Mouse (Mus musculus): ENCODE results near the gene Large1. TPM values are rescaled to one million over a fixed set of nuclear protein-coding genes. Genes with fewer than 3 reads are reported as not detected.

Large1 gene
- polyA plus RNA-seq, 1 experiment from 2014 or later: 13.8 TPM

DNA sequence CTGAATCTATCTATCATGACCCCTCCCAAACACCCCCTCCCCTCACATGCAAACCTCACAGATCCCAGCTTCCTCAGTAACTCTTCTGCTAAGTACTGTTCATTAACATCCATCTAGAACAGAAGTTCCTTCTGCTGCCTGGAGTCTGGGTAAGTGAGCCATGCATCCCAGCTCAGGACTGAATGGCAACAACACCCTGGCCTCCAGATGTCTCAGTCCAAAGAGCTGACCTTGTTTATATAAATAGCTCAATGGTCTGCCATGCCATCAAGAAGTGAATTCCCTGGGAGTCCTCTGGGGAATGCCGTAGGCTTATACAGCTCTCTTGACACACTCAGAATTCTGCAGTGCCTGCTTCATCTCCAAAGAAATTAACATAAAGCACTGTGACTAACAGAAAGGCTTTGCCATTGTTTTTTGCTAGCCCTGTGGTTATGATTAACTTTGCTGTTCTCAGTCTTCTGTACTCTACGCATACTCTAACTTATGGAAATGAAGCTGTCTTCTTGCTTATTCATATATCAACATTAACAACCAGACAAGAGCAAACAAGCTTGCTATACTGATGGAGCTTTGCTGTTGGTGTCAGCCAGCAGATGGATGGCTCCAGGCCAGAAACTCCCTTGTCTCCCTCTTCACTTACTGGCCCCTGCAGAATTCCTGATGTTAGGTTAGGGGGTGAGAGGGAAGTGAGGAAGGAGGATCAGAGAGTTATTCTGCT, 434.0 kb downstream of the Large1 start:
- H3K36me3 ChIP-seq: no peaks in the 10 kb centered on the region
- H3K9ac ChIP-seq: no peak overlapping the region
- ATAC-seq (ENCODE audit: low FRiP score): peak; percentile 82
- no peak overlapping the region for H3K4me2 ChIP-seq (replicated peaks)
- WGBS: 45% methylated on average over 2 of the region's 2 CpGs
- H3K9me3 ChIP-seq (replicated peaks): no peaks in the 10 kb centered on the region
- H3K27ac ChIP-seq: peak overlapping the region; percentile 25; the same call in 1 of the 2 replicates
- H3K4me3 ChIP-seq: no peak overlapping the region
- no peaks in the 10 kb centered on the region for H3K27me3 ChIP-seq
- peaks cover 11% of the 10 kb centered on the region for H3K4me1 ChIP-seq

DNA sequence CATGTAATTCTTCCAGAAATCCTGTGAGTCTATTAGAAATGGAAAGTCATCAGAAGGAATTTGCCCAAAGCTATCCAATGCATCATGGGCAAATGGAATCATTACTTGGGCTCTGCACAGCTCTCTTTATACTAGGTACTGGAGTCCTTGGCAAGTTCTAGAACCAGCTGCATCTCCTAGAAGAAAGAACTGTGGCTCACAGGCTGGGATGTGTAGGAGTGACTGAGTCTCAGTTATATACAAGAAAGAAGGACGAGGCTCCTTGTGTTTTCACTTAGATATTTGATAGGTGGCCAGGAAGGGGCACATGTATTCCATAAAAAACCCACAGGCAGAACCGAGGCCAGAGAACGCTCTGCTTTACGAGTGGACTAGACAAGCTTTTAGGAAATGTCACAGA, 447.8 kb downstream of the Large1 start:
- ATAC-seq (ENCODE audit: low FRiP score): no peak
- WGBS: 87% methylated on average over 4 of the region's 4 CpGs

GRCm38 (mm10) chr8:72901591-72901990, 451.7 kb downstream of the Large1 start:
- no peak overlapping the region for H3K9ac ChIP-seq

More for the DNA sequence above, 447.8 kb downstream of the Large1 start:
- Histone ChIP-seq H3K27me3 (no peaks in the 10 kb centered on the region), H3K27ac (no peak overlapping the region), H3K36me3 (no peaks in the 10 kb centered on the region), H3K4me2 (replicated peaks) (no peak overlapping the region), H3K4me1 (no peaks in the 10 kb centered on the region), H3K9me3 (replicated peaks) (no peaks in the 10 kb centered on the region), H3K9ac (no peak overlapping the region), H3K4me3 (no peak overlapping the region)

DNA sequence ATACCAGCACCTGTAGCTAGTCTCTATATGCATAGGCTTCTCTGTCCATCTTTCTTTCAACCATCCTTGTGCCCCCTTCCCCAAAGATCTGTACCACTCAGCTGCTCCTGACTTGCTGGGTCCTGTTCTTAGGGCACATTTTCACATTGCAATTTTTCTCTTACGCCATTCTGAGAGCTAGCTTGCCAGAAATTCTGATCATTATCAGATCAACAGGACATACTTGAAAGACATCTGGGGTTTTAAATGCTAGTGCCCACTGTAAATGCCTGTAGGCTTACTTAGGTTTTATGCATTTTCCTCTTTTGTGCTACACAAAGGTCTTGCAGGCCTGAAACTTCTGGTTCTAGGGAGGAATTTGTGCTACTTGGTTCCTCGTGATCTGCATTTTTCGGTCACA, 454.0 kb downstream of the Large1 start:
- ATAC-seq (ENCODE audit: low FRiP score): no peak
- 94% methylated on average over 3 of the region's 3 CpGs for WGBS
- no peak overlapping the region for H3K9ac ChIP-seq

More at GRCm38 (mm10) chr8:72901591-72901990, 451.7 kb downstream of the Large1 start:
- Histone ChIP-seq H3K4me1 (no peaks in the 10 kb centered on the region), H3K9me3 (replicated peaks) (no peaks in the 10 kb centered on the region), H3K4me2 (replicated peaks) (no peak overlapping the region), H3K36me3 (no peaks in the 10 kb centered on the region), H3K27me3 (no peaks in the 10 kb centered on the region), H3K27ac (no peak overlapping the region), H3K4me3 (no peak overlapping the region)
- no peak for ATAC-seq (ENCODE audit: low FRiP score)
- 92% methylated on average over 6 of the region's 6 CpGs for whole genome bisulfite sequencing

GRCm38 (mm10) chr8:72883033-72883432, 470.3 kb downstream of the Large1 start:
- no peak overlapping the region for H3K4me3 ChIP-seq
- no peaks in the 10 kb centered on the region for H3K4me1 ChIP-seq
- H3K36me3 ChIP-seq: peaks cover 11% of the 10 kb centered on the region; the same call in 1 of the 2 replicates
- no peaks in the 10 kb centered on the region for H3K27me3 ChIP-seq
- H3K27ac ChIP-seq: no peak overlapping the region
- no peak overlapping the region for H3K4me2 ChIP-seq (replicated peaks)
- H3K9ac ChIP-seq: no peak overlapping the region
- WGBS: 91% methylated on average over 2 of the region's 2 CpGs
- ATAC-seq (ENCODE audit: low FRiP score): no peak
- H3K9me3 ChIP-seq (replicated peaks): no peaks in the 10 kb centered on the region

More for the DNA sequence above, 454.0 kb downstream of the Large1 start:
- H3K4me1 ChIP-seq: no peaks in the 10 kb centered on the region
- no peaks in the 10 kb centered on the region for H3K36me3 ChIP-seq
- no peak overlapping the region for H3K4me3 ChIP-seq
- no peaks in the 10 kb centered on the region for H3K9me3 ChIP-seq (replicated peaks)
- no peaks in the 10 kb centered on the region for H3K27me3 ChIP-seq
- no peak overlapping the region for H3K4me2 ChIP-seq (replicated peaks)
- H3K27ac ChIP-seq: no peak overlapping the region

GRCm38 (mm10) chr8:72873411-72873810, 479.9 kb downstream of the Large1 start:
- no peak overlapping the region for H3K4me3 ChIP-seq
- H3K4me2 ChIP-seq (replicated peaks): no peak overlapping the region
- 87% methylated on average over 2 of the region's 2 CpGs for WGBS
- no peak overlapping the region for H3K9ac ChIP-seq
- no peaks in the 10 kb centered on the region for H3K27me3 ChIP-seq
- H3K4me1 ChIP-seq: no peaks in the 10 kb centered on the region
- ATAC-seq (ENCODE audit: low FRiP score): no peak
- H3K27ac ChIP-seq: no peak overlapping the region
- H3K36me3 ChIP-seq: no peaks in the 10 kb centered on the region
- H3K9me3 ChIP-seq (replicated peaks): no peaks in the 10 kb centered on the region

DNA sequence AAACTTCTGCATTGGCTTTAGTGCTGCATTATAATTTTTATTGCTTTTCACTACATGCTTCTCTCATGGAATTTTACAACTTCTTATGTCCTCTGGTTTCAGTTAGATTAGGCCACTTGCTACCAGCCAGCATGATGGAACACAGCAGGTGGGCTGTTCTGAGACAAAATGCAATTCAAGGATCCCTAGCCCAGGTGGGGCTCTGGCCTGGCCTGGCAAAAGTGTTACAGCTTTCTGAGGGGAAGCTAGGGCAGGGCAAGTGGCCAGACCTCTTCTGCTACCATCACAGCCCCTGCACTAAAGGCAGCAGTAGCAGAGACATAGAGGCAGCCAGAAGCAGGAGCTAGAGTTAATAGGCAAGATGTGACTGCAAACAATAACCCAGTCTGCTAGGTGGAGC, 506.5 kb downstream of the Large1 start:
- Histone ChIP-seq H3K27me3 (no peaks in the 10 kb centered on the region), H3K36me3 (peaks cover 15% of the 10 kb centered on the region), H3K4me1 (no peaks in the 10 kb centered on the region), H3K4me3 (no peak overlapping the region), H3K4me2 (replicated peaks) (no peak overlapping the region), H3K9ac (no peak overlapping the region), H3K27ac (no peak overlapping the region), H3K9me3 (replicated peaks) (no peaks in the 10 kb centered on the region)
- ATAC-seq (ENCODE audit: low FRiP score): no peak

DNA sequence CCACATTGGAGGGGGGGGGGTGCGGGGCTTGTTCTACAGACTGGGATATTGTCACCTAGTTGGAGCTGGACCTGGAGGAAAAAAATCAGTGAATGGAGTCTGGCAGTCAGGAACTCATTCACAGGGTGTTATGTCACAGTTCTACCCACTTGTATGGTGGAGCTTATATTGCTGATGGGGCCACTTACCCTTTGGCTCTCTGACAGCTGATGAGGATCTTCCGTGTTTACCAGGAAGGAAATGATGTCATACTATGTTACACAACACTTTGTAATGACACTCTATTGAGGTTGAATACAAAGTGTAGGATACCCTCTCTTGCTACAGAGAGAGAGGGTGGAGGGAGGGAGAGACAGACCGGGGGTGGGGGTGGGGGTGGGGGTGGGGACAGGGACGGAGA, 517.5 kb downstream of the Large1 start:
- Histone ChIP-seq H3K9ac (no peak overlapping the region), H3K4me1 (no peaks in the 10 kb centered on the region), H3K27me3 (no peaks in the 10 kb centered on the region), H3K36me3 (peaks cover 17% of the 10 kb centered on the region), H3K4me2 (replicated peaks) (no peak overlapping the region), H3K9me3 (replicated peaks) (no peaks in the 10 kb centered on the region), H3K27ac (no peak overlapping the region), H3K4me3 (no peak overlapping the region)
- no peak for ATAC-seq (ENCODE audit: low FRiP score)
- 79% methylated on average over 4 of the region's 4 CpGs for WGBS

DNA sequence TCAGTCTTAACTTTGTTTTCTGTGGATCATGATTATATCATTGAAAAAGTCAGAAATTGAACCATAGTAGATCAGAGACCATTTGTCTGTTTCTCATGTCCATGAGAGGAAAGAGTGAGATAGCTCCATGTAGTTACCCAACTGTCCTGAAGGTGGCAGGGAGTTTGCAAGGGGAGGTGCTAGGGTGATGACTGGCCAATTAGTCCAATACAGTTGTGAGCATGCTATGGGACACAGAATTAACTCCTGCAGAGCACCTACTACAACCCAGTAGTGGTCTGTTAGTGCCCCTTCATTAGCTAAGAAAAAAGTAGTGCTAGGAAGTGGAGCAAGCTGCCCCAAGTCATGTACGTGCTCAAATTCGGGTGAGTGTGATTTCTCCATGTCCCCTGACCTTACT, 520.2 kb downstream of the Large1 start:
- H3K4me2 ChIP-seq (replicated peaks): no peak overlapping the region
- H3K9me3 ChIP-seq (replicated peaks): no peaks in the 10 kb centered on the region
- no peak overlapping the region for H3K27ac ChIP-seq
- no peaks in the 10 kb centered on the region for H3K27me3 ChIP-seq
- WGBS: 77% methylated on average over 2 of the region's 2 CpGs
- H3K36me3 ChIP-seq: peaks cover 17% of the 10 kb centered on the region
- no peak overlapping the region for H3K9ac ChIP-seq
- no peak overlapping the region for H3K4me3 ChIP-seq
- no peaks in the 10 kb centered on the region for H3K4me1 ChIP-seq
- no peak for ATAC-seq (ENCODE audit: low FRiP score)

DNA sequence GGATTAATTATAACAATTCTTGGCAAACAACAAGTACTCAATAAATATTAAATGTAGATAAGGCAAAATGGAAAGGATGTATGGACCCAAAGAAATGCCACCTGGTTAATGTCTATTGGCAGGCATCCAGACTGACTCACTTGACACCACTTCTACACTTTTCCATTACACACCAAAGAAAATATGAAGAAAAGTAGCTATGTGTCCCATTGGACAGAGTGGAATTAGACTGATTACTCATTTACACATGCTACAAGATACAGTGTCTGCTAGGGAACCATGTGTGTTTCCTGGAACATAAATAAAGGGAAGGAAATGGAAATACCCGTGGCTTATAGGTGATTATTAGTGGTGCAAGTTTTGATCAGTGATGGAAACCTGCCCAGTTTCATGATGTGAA, 521.0 kb downstream of the Large1 start:
- no peak overlapping the region for H3K9ac ChIP-seq
- no peak overlapping the region for H3K4me2 ChIP-seq (replicated peaks)
- H3K27me3 ChIP-seq: no peaks in the 10 kb centered on the region
- WGBS: 89% methylated on average over 1 of the region's 1 CpGs
- no peak overlapping the region for H3K4me3 ChIP-seq
- no peaks in the 10 kb centered on the region for H3K9me3 ChIP-seq (replicated peaks)
- H3K4me1 ChIP-seq: no peaks in the 10 kb centered on the region
- H3K36me3 ChIP-seq: peaks cover 12% of the 10 kb centered on the region
- H3K27ac ChIP-seq: no peak overlapping the region
- ATAC-seq (ENCODE audit: low FRiP score): no peak

- Histone ChIP-seq H3K27ac (no peak overlapping the region), H3K4me2 (replicated peaks) (no peak overlapping the region), H3K36me3 (peaks cover 12% of the 10 kb centered on the region; the same call in 1 of the 2 replicates), H3K9ac (no peak overlapping the region), H3K27me3 (no peaks in the 10 kb centered on the region), H3K4me3 (no peak overlapping the region), H3K9me3 (replicated peaks) (no peaks in the 10 kb centered on the region), H3K4me1 (no peaks in the 10 kb centered on the region)
- ATAC-seq (ENCODE audit: low FRiP score): no peak
- WGBS: 91% methylated on average over 5 of the region's 5 CpGs
Measured at GRCm38 (mm10) chr8:72817655-72818349, 535.5 kb downstream of the Large1 start.

GRCm38 (mm10) chr8:72816679-72817078, 536.7 kb downstream of the Large1 start:
- no peak overlapping the region for H3K9ac ChIP-seq
- H3K36me3 ChIP-seq: peaks cover 12% of the 10 kb centered on the region; the same call in 1 of the 2 replicates
- no peak overlapping the region for H3K4me2 ChIP-seq (replicated peaks)
- ATAC-seq (ENCODE audit: low FRiP score): no peak
- H3K27me3 ChIP-seq: no peaks in the 10 kb centered on the region
- no peaks in the 10 kb centered on the region for H3K4me1 ChIP-seq
- H3K9me3 ChIP-seq (replicated peaks): no peaks in the 10 kb centered on the region
- H3K27ac ChIP-seq: no peak overlapping the region
- no peak overlapping the region for H3K4me3 ChIP-seq

- H3K9ac ChIP-seq: no peak overlapping the region
- H3K27ac ChIP-seq: no peak overlapping the region
- 89% methylated on average over 7 of the region's 7 CpGs for WGBS
- no peak overlapping the region for H3K4me3 ChIP-seq
- ATAC-seq (ENCODE audit: low FRiP score): no peak
- no peak overlapping the region for H3K4me2 ChIP-seq (replicated peaks)
- no peaks in the 10 kb centered on the region for H3K27me3 ChIP-seq
- no peaks in the 10 kb centered on the region for H3K4me1 ChIP-seq
- peaks cover 12% of the 10 kb centered on the region; the same call in 1 of the 2 replicates for H3K36me3 ChIP-seq
- H3K9me3 ChIP-seq (replicated peaks): no peaks in the 10 kb centered on the region
Measured at GRCm38 (mm10) chr8:72815681-72816080, 537.7 kb downstream of the Large1 start.

All from hindbrain, embryonic 12.5 days (tissue).